Mouse (Mus musculus) liver, embryonic 16.5 days (tissue): ENCODE results near the gene Slc25a38. TPM values are rescaled to one million over a fixed set of nuclear protein-coding genes. Genes with fewer than 3 reads are reported as not detected.
"Not testable (repeated sequence)": the region's sequence is repeated elsewhere in the genome, so short reads cannot be mapped to it uniquely, and the experiment has no call there.

Experiments
- ATAC-seq: fragments of 200-750 bp; cut with Nextera tagmentation; 2 replicates; pipeline ENCODE4 v1.8.0; 2017; ENCODE audit warnings: low read depth, mild to moderate bottlenecking, moderate number of reproducible peaks, moderate library complexity
- H3K27ac ChIP-seq: fragments of 300-500 bp; sonication (generic); 2 replicates; pipeline ENCODE4 v1.5.1; 2014; ENCODE audit warnings: mild to moderate bottlenecking, low read length
- H3K27me3 ChIP-seq: fragments of 300-500 bp; sonication (generic); 2 replicates; pipeline ENCODE4 v1.6.1; 2014; ENCODE audit warnings: low read depth, low read length, mixed read lengths; ENCODE audit not compliant: control insufficient read depth, insufficient read depth
- H3K36me3 ChIP-seq: fragments of 300-500 bp; sonication (generic); 2 replicates; pipeline ENCODE4 v1.6.1; 2014; ENCODE audit warnings: mild to moderate bottlenecking; ENCODE audit not compliant: control insufficient read depth, insufficient read depth
- H3K4me1 ChIP-seq: fragments of 300-500 bp; sonication (generic); 2 replicates; pipeline ENCODE4 v1.6.1; 2014; ENCODE audit warnings: low read depth, low read length, mixed read lengths; ENCODE audit not compliant: control insufficient read depth
- H3K4me2 ChIP-seq: fragments of 300-500 bp; sonication (generic); 2 replicates; pipeline ENCODE4 v1.6.1; 2014; ENCODE audit warnings: low read depth, low read length, mixed read lengths
- H3K4me3 ChIP-seq: fragments of 300-500 bp; sonication (generic); 2 replicates; pipeline ENCODE4 v1.5.1; 2014; ENCODE audit warnings: low read depth, mild to moderate bottlenecking, low read length
- H3K9ac ChIP-seq: fragments of 300-500 bp; sonication (generic); 2 replicates; pipeline ENCODE4 v1.6.1; 2014; ENCODE audit warnings: low read depth, low read length
- H3K9me3 ChIP-seq: fragments of 300-500 bp; sonication (generic); replicated peaks from 2 replicates; pipeline ENCODE4 v1.6.1; 2016; ENCODE audit warnings: low read length; ENCODE audit not compliant: control insufficient read depth
- WGBS: fragments of 180-500 bp; shearing (Covaris S2); extraction: QIAGEN DNeasy Blood & Tissue Kit; methylation state at CpG from one replicate; pipeline ENCODE4 v1.1.7; 2014; ENCODE audit not compliant: insufficient replicate concordance; 5-methylcytosine and 5-hydroxymethylcytosine counted together
- polyA plus RNA-seq: library from polyadenylated mRNA; unstranded; fragments of >200 nt; fragmentation: Nextera tagmentation; extraction: Ambion mirVana; gene quantifications from 2 replicates; pipeline ENCODE4 v1.2.1, GENCODE M21; 2015

Gene Slc25a38
- polyA plus RNA-seq, 1 experiment from 2014 or later = 113 TPM

DNA sequence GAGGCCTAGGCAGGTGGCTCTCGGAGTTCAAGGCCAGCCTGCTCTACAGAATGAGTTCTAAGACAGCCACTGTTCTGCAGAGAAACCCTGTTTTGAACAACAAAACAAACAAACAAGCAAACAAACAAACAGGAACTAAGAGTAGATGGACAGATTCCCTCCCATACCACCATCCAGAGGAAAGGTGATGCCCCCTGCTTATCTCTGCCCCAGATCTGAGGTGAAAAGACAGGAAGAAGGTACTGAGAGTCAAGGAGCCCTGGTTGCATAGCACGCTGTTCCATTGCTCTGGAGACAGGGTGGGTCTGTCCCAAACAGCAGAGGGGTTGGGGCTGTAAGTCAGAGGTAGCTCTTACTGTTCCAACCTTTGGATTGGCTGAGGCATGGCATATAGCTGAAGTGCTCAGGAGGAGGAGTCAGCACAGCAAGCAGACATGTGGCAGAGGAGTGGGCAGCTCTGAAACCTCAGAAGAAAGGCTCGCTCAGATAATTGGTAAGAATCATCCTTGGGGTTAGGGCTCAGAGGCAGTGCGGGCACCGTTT, 18.4 kb upstream of the Slc25a38 start, which contains the start of gene Ccr8:
Gene Ccr8, plus strand, starts transcription at position 419 of the 543 bp plus-strand sequence.
- Histone ChIP-seq H3K4me3 (no peak within 1 kb of the TSS), H3K27ac (no peak within 1 kb of the TSS), H3K27me3 (no peaks in the 10 kb centered on the region), H3K36me3 (no peaks in the 10 kb centered on the region), H3K9me3 (no peaks in the 10 kb centered on the region), H3K4me1 (no peaks in the 10 kb centered on the region), H3K9ac (no peak within 1 kb of the TSS), H3K4me2 (no peak within 1 kb of the TSS)
- no peak for ATAC-seq
- WGBS = 65% methylated on average over 5 of the region's 5 CpGs

DNA sequence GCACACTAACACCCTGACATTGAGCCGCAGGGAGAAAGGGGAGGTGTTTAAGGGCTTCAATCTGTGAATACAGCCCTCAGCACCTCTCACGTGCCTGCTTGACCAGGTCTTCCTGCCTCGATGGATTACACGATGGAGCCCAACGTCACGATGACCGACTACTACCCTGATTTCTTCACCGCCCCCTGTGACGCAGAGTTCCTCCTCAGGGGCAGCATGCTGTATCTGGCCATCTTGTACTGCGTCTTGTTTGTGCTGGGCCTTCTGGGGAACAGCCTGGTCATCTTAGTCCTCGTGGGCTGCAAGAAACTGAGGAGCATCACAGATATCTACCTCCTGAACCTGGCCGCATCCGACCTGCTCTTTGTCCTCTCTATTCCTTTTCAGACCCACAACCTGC, 16.5 kb upstream of the Slc25a38 start:
- Histone ChIP-seq H3K9ac (no peak overlapping the region), H3K27ac (no peak overlapping the region)
- WGBS = 71% methylated on average over 13 of the region's 13 CpGs

DNA sequence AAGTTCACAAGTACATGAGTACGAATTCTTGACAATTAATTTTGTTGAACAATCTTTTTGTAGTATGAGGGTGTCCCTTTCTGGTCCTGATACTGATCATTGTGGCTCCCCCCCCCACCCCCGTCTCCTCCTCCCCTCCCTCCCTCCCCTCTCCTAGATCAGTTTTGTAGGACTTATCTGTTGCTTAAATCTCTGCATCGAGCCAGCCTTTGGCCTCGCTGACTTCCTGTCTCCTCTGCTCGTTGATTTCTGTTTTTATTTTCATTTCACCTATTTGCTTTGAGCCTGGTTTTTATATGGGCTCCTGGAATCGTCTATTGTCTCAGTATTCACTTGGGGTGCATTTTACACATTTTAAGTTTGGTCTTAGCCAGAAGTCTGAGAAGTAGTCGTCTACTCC, 14.3 kb upstream of the Slc25a38 start:
- H3K4me2 ChIP-seq = no peak overlapping the region
- no peak overlapping the region for H3K9ac ChIP-seq
- no peak overlapping the region for H3K27ac ChIP-seq
- no peaks in the 10 kb centered on the region for H3K27me3 ChIP-seq
- WGBS = 21% methylated on average over 7 of the region's 7 CpGs
- no peaks in the 10 kb centered on the region for H3K36me3 ChIP-seq
- ATAC-seq = no peak
- no peaks in the 10 kb centered on the region for H3K9me3 ChIP-seq
- no peaks in the 10 kb centered on the region for H3K4me1 ChIP-seq
- no peak overlapping the region for H3K4me3 ChIP-seq

More for the DNA sequence above, 16.5 kb upstream of the Slc25a38 start:
- ATAC-seq = no peak
- H3K9me3 ChIP-seq = no peaks in the 10 kb centered on the region
- H3K4me2 ChIP-seq = no peak overlapping the region
- H3K4me3 ChIP-seq = no peak overlapping the region
- no peaks in the 10 kb centered on the region for H3K27me3 ChIP-seq
- no peaks in the 10 kb centered on the region for H3K36me3 ChIP-seq
- no peaks in the 10 kb centered on the region for H3K4me1 ChIP-seq

DNA sequence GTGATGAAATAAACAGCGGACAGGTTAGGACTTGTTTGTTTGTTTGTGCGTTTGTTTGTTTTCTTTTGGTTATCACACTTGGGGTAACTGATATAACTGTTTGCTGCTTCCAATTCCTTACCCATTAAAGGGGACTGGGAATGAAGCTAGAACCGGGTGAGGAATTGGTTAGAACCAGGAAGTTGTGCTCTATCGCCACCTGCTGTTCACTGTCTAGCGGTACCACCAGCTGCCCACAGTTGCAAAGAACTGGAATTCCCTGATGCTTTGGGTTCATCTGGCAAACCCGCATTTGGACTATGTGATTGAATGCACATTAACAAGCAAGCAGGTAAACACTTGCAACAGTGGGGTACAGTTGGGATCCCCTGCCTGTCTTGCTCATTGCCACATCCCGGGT, 11.5 kb upstream of the Slc25a38 start:
- H3K36me3 ChIP-seq = no peaks in the 10 kb centered on the region
- H3K27me3 ChIP-seq = no peaks in the 10 kb centered on the region
- H3K9me3 ChIP-seq = no peaks in the 10 kb centered on the region; the same call in 1 of the 2 replicates
- ATAC-seq = no peak
- WGBS = 16% methylated on average over 7 of the region's 7 CpGs
- no peak overlapping the region for H3K9ac ChIP-seq
- no peak overlapping the region for H3K4me2 ChIP-seq
- H3K27ac ChIP-seq = no peak overlapping the region
- no peaks in the 10 kb centered on the region for H3K4me1 ChIP-seq
- H3K4me3 ChIP-seq = no peak overlapping the region

DNA sequence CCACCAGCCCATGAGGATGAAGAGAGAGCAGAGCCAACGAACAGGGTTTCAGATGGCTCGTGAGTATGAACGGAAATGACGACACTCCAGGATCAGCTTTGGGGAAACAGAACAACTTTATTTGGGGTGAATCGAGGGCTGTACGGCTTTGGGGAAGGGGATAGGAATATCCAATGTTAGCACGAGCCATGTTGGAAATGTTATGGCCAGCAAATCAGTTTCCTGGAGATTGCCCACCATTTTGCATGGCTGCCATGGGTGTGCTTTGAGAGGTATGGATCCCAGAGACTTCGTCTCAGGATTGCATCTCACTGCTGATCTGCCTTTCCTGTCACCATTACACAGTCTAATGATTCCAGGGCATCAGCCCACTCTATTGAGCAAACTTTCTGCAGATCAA, 10.9 kb upstream of the Slc25a38 start:
- no peaks in the 10 kb centered on the region for H3K36me3 ChIP-seq
- no peak overlapping the region for H3K4me2 ChIP-seq
- no peak overlapping the region for H3K9ac ChIP-seq
- H3K9me3 ChIP-seq = no peaks in the 10 kb centered on the region; the same call in 1 of the 2 replicates
- no peak overlapping the region for H3K4me3 ChIP-seq
- H3K27ac ChIP-seq = no peak overlapping the region
- H3K4me1 ChIP-seq = no peaks in the 10 kb centered on the region
- no peaks in the 10 kb centered on the region for H3K27me3 ChIP-seq
- no peak for ATAC-seq
- 70% methylated on average over 8 of the region's 8 CpGs for WGBS

DNA sequence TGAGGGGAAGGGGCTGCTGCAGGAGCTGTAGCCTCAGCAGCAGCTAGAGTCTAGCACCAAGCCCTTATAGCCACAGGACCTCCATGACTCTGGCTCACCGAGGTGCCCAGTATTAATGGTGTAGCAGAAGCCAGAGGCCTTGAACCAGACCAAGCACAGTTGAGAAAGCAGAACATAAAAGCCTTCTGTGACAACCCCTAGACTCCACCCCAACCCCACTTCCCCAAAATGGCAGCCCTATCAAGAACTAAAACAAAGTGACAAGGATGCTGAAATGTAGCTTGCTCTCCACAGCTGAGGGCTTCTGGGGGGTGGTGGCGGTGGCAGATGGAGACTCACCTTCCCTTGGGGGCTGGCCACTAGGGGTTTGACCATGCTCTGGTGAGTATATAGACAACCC, 9.0 kb upstream of the Slc25a38 start:
- no peak overlapping the region for H3K4me2 ChIP-seq
- WGBS = 76% methylated on average over 2 of the region's 2 CpGs
- no peaks in the 10 kb centered on the region; the same call in 1 of the 2 replicates for H3K9me3 ChIP-seq
- H3K36me3 ChIP-seq = no peaks in the 10 kb centered on the region
- no peak overlapping the region for H3K9ac ChIP-seq
- H3K4me1 ChIP-seq = no peaks in the 10 kb centered on the region
- ATAC-seq = no peak
- H3K4me3 ChIP-seq = no peak overlapping the region
- no peaks in the 10 kb centered on the region for H3K27me3 ChIP-seq
- H3K27ac ChIP-seq = no peak overlapping the region

DNA sequence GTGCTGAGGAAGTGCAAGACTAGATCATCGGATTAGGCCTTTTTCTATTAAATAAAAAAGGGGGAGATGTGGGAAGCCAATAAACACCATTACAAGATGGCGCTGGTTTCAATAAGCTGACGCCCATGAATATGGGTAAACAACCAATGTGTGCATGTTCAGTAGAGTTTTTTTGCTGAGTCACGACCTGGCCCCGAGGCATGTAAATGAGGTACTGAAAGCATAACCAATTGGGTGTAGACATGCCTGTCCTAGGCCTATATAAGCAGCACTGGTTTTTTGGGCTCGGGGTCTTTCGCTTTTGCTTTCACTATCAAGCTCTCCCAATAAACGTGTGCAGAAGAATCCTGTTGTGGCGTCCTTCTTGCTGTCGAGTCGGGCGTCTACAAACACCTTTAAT, 1.2 kb upstream of the Slc25a38 start:
- H3K4me3 ChIP-seq, H3K27ac ChIP-seq, H3K9me3 ChIP-seq, H3K27me3 ChIP-seq, H3K36me3 ChIP-seq, H3K4me2 ChIP-seq, H3K9ac ChIP-seq, ATAC-seq: not testable (repeated sequence)
- WGBS = 83% methylated on average over 12 of the region's 12 CpGs
- peaks cover 29% of the 10 kb centered on the region for H3K4me1 ChIP-seq

DNA sequence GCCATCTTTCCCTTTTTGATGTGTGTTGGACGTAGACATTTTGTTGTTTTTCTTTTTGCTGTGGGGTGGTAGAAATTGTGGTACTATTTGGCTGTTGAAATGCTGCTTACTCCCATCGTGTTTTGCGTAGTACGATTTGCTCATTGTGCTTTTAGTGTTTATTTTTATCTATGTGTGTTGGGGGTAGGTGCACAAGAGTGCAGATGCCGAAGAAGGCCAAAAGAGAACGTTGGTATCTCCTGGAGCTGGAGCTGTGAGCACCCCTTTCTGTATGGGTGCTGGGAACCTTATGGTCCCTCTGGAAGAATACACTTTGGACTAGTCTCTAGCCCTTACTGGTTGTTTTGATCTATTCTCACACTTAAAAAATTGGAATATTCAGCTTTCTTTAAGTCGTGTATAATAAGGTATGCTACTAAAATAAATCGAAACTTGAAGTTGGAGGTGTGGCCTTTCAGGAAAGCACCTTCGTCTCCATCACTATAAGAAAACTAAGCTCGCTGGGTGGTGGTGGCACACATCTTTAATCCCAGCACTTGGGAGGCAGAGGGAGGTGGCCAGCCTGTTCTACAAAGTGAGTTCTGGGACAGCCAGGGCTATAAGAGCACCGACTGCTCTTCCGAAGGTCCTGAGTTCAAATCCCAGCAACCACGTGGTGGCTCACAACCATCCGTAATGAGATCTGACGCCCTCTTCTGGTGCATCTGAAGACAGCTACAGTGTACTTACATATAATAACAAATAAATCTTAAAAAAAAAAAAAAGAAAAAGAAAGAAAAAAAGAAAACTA, 1.2 kb downstream of the Slc25a38 start:
- no peak for ATAC-seq
- Histone ChIP-seq H3K9me3 (no peaks in the 10 kb centered on the region), H3K36me3 (peaks cover under 1% of the 10 kb centered on the region; the same call in 1 of the 2 replicates), H3K9ac (peak overlapping the region; percentile 90), H3K4me2 (peak overlapping the region; percentile 87), H3K4me1 (peaks cover 40% of the 10 kb centered on the region), H3K27ac (peak overlapping the region; percentile 99), H3K27me3 (no peaks in the 10 kb centered on the region), H3K4me3 (peak overlapping the region; percentile 82)
- 51% methylated on average over 15 of the region's 15 CpGs for WGBS

DNA sequence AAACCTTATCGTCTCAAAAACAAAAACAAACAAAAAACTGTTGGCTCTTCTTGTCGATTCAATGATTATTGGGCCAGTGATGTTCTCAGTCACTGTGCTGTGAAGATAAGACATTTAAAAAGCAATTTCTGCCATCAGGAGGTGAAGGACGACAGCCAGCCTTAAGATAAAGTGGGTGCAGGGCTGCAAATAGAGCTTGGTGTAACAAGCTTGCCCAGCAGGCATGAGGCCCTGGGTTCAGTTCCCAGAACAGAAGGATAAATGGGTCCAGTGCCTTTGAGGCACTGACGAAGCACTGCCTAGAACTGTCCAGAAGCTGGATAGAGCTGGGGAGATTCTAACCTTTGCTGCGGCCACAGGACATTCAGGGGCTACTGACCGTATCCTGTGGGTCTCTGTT, 2.3 kb downstream of the Slc25a38 start:
- H3K9me3 ChIP-seq = no peaks in the 10 kb centered on the region
- peak overlapping the region; percentile 60 for H3K9ac ChIP-seq
- H3K4me2 ChIP-seq = peak overlapping the region; percentile 76
- peak; percentile 9 for ATAC-seq
- peak overlapping the region; percentile 99 for H3K27ac ChIP-seq
- H3K27me3 ChIP-seq = no peaks in the 10 kb centered on the region
- H3K36me3 ChIP-seq = peaks cover 10% of the 10 kb centered on the region
- peaks cover 47% of the 10 kb centered on the region for H3K4me1 ChIP-seq
- WGBS = 35% methylated on average over 6 of the region's 6 CpGs
- H3K4me3 ChIP-seq = peak overlapping the region; percentile 14
